Mouse (Mus musculus) forebrain, embryonic 16.5 days (tissue): Measurements from ENCODE around the gene Psmd3. TPM values are rescaled to one million over a fixed set of nuclear protein-coding genes. Genes with fewer than 3 reads are reported as not detected.
A peak's percentile ranks its signal among the peaks of the same experiment; 100 is the strongest.

Experiments
- ATAC-seq: fragments of 200-750 bp; cut with Nextera tagmentation; 2 replicates; pipeline ENCODE4 v1.8.0; 2017; ENCODE audit warnings: mild to moderate bottlenecking, moderate library complexity
- H3K27ac ChIP-seq: fragments of 300-500 bp; sonication (generic); 2 replicates; pipeline ENCODE4 v1.5.1; 2014; ENCODE audit warnings: low read length, control low read depth
- H3K27me3 ChIP-seq: fragments of 300-500 bp; sonication (generic); replicated peaks from 2 replicates; pipeline ENCODE4 v1.6.1; 2014; ENCODE audit warnings: low read length; ENCODE audit not compliant: control insufficient read depth, insufficient read depth
- H3K36me3 ChIP-seq: fragments of 300-500 bp; sonication (generic); 2 replicates; pipeline ENCODE4 v1.6.1; 2014; ENCODE audit not compliant: control insufficient read depth, insufficient read depth
- H3K4me1 ChIP-seq: fragments of 300-500 bp; sonication (generic); replicated peaks from 2 replicates; pipeline ENCODE4 v1.6.1; 2014; ENCODE audit warnings: low read length; ENCODE audit not compliant: control insufficient read depth, insufficient read depth
- H3K4me2 ChIP-seq: fragments of 300-500 bp; sonication (generic); 2 replicates; pipeline ENCODE4 v1.6.1; 2014; ENCODE audit warnings: mild to moderate bottlenecking, low read length, control low read depth
- H3K4me3 ChIP-seq: fragments of 300-500 bp; sonication (generic); replicated peaks from 2 replicates; pipeline ENCODE4 v1.5.1; 2014; ENCODE audit warnings: mild to moderate bottlenecking, low read length, control low read depth
- H3K9ac ChIP-seq: fragments of 300-500 bp; sonication (generic); replicated peaks from 2 replicates; pipeline ENCODE4 v1.6.1; 2014; ENCODE audit warnings: low read depth, low read length, control low read depth
- H3K9me3 ChIP-seq: fragments of 300-500 bp; sonication (generic); 2 replicates; pipeline ENCODE4 v1.6.1; 2016; ENCODE audit warnings: low read length; ENCODE audit not compliant: control insufficient read depth
- WGBS: fragments of 180-500 bp; shearing (Covaris S2); extraction: QIAGEN DNeasy Blood & Tissue Kit; methylation state at CpG from one replicate; pipeline ENCODE4 v1.1.7; 2014; 5-methylcytosine and 5-hydroxymethylcytosine counted together
- polyA plus RNA-seq: library from polyadenylated mRNA; unstranded; fragments of >200 nt; fragmentation: Nextera tagmentation; extraction: Ambion mirVana; gene quantifications from 2 replicates; pipeline ENCODE4 v1.2.1, GENCODE M21; 2015

The Psmd3 gene
- polyA plus RNA-seq, 1 experiment from 2014 or later = 197 TPM

GRCm38 (mm10) chr11:98738428-98738911 lies 56.1 kb downstream of the Psmd3 start:
- Histone ChIP-seq H3K36me3 (no peaks in the 10 kb centered on the region), H3K9ac (peak overlapping the region; percentile 26; the same call in 1 of the 2 replicates), H3K9me3 (0 out of 2 replicates have a peak, but pooled peaks cover 2% of the 10 kb centered on the region), H3K4me1 (peaks cover 38% of the 10 kb centered on the region), H3K27ac (peak overlapping the region; percentile 93), H3K4me2 (peak overlapping the region; percentile 29), H3K27me3 (no peaks in the 10 kb centered on the region), H3K4me3 (no peak overlapping the region)
- peak; percentile 61 for ATAC-seq
- WGBS = 17% methylated on average over 4 of the region's 4 CpGs

GRCm38 (mm10) chr11:98738925-98739324 lies 56.6 kb downstream of the Psmd3 start:
- Histone ChIP-seq H3K9me3 (0 out of 2 replicates have a peak, but pooled peaks cover 2% of the 10 kb centered on the region), H3K4me1 (peaks cover 42% of the 10 kb centered on the region), H3K27me3 (no peaks in the 10 kb centered on the region), H3K9ac (peak overlapping the region; percentile 26; the same call in 1 of the 2 replicates), H3K4me2 (peak overlapping the region; percentile 29), H3K27ac (peak overlapping the region; percentile 93), H3K36me3 (no peaks in the 10 kb centered on the region), H3K4me3 (no peak overlapping the region)
- no peak for ATAC-seq
- WGBS = 67% methylated on average over 8 of the region's 9 CpGs

GRCm38 (mm10) chr11:98740026-98740392 lies 57.7 kb downstream of the Psmd3 start:
- WGBS = 3% methylated on average over 8 of the region's 8 CpGs
- H3K9me3 ChIP-seq = no peaks in the 10 kb centered on the region
- peak overlapping the region; percentile 93 for H3K4me3 ChIP-seq
- H3K27me3 ChIP-seq = no peaks in the 10 kb centered on the region
- peak overlapping the region; percentile 74 for H3K4me2 ChIP-seq
- H3K36me3 ChIP-seq = no peaks in the 10 kb centered on the region
- peaks cover 53% of the 10 kb centered on the region for H3K4me1 ChIP-seq
- H3K9ac ChIP-seq = peak overlapping the region; percentile 98
- ATAC-seq = peak; percentile 13; the same call in 1 of the 2 replicates
- peak overlapping the region; percentile 99 for H3K27ac ChIP-seq

DNA sequence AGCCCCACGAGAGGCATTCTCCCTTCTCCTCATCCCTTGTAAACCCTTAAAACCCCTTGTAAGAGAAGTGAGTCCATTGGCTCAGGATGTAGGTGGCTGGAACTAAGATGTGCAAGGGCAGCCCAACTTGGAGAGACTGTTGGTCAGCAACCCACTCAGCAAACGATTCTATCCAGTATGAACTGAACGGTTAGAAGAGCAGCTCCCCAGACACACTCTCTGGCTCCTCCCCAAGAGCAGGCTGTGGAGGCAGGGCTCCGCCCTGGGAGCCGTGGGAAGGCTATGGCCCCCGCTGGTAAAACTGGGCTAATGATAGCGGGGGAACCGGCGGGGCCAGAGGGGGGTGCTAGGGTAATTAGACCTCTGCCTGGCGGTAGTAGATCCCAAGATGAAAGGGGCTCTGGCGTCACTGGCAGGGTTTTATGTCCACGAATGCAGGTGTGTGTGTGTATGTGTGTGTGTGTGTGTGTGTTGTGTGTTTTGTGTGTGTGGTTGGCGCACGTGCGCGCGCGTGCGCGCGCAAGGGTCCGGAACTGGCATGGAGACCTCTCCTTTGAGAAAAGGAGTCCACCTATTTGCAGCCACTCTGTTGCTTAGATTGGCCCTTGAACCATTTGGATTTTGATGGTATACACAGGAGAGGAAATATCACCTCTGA lies 58.2 kb downstream of the Psmd3 start, which contains the start of gene Thra:
TSS of gene Thra (plus strand) at position 246 of the 658 bp plus-strand sequence.
- Histone ChIP-seq H3K9me3 (no peaks in the 10 kb centered on the region), H3K4me3 (peak within 1 kb of the TSS; percentile 93), H3K9ac (peak within 1 kb of the TSS; percentile 98), H3K36me3 (no peaks in the 10 kb centered on the region), H3K4me2 (peak within 1 kb of the TSS; percentile 74), H3K27ac (peak within 1 kb of the TSS; percentile 99), H3K4me1 (peaks cover 58% of the 10 kb centered on the region), H3K27me3 (no peaks in the 10 kb centered on the region)
- ATAC-seq = peak; percentile 34; the same call in 1 of the 2 replicates
- 0% methylated on average over 22 of the region's 22 CpGs for WGBS

DNA sequence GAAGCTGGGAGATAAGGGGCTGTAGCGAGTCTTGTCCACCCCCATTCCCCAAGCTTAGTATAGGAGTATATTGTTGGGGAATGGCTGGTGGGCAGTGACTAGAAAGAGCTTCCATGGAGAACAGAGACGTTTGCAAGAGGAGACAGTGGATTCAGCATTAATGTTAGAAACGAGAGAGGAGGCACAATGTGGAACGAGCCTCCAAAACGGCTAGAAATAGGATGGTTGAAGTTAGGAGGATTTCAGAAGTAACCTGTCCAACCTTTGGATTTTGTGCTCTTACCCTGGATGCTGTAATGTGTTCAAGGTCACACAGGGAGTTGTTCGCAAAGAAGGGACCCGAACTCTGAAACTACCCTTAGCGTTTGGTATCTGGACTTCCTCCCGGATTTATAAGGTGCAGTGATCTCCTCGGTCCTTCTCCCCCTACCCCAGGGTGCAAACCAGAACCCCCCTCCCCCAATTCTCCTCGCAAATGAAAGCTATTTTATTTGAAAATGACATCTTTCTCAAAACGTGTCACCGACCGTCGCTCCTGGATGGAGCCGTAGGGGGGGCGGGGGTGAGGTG lies 58.8 kb downstream of the Psmd3 start:
- H3K36me3 ChIP-seq = no peaks in the 10 kb centered on the region
- no peak for ATAC-seq
- peak overlapping the region; percentile 98 for H3K9ac ChIP-seq
- under 1% methylated on average over 17 of the region's 17 CpGs for WGBS
- peak overlapping the region; percentile 74 for H3K4me2 ChIP-seq
- peak overlapping the region; percentile 99 for H3K27ac ChIP-seq
- peaks cover 64% of the 10 kb centered on the region for H3K4me1 ChIP-seq
- peak overlapping the region; percentile 93 for H3K4me3 ChIP-seq
- H3K27me3 ChIP-seq = no peaks in the 10 kb centered on the region
- no peaks in the 10 kb centered on the region for H3K9me3 ChIP-seq

DNA sequence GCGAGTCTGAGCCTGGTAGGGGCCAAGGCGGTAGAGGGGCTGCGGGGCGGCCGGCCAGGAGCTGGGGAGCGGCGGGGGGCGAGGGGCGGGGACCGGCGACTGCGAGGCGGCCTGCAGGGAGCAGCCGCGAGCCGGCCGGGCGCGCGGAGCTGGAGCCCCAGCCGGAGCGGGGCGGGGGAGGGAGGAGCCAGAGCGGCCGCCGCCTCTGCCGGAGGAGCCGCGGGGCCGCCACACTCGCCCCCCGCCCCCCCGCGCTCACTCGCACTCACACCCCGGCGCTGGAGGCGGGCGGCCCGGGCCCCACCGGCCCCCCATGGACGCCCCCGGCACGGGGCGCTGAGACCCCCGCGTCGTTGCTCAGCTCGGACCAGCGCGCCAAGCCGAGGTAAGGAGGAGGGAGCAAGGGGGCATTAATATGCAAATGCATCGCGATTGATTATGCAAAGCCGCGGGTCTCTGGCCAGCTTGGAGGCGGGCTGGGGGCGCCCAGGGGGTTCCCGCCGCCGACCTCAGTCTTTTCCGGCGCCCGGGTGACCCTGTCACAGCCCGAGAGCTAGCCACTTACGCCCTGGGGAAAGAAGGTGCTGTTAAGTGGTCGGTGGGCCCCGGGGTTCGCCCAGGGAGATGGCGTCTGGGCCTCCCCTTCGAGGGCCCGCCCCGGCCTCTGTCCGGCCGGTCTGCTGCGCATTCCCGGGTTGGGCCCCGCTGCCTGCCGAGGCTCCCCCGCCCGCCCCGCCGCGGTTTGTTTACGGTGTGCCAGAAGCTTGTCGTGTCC lies 59.5 kb downstream of the Psmd3 start:
- Histone ChIP-seq H3K36me3 (no peaks in the 10 kb centered on the region), H3K4me2 (peak overlapping the region; percentile 96), H3K4me1 (peaks cover 71% of the 10 kb centered on the region), H3K4me3 (peak overlapping the region; percentile 93), H3K9me3 (no peaks in the 10 kb centered on the region), H3K27me3 (no peaks in the 10 kb centered on the region), H3K27ac (peak overlapping the region; percentile 99), H3K9ac (peak overlapping the region; percentile 98)
- ATAC-seq = peak; percentile 70
- WGBS = under 1% methylated on average over 59 of the region's 86 CpGs

- peaks cover 77% of the 10 kb centered on the region for H3K4me1 ChIP-seq
- H3K9me3 ChIP-seq = no peaks in the 10 kb centered on the region
- peak overlapping the region; percentile 99 for H3K27ac ChIP-seq
- peak overlapping the region; percentile 96 for H3K4me2 ChIP-seq
- H3K4me3 ChIP-seq = peak overlapping the region; percentile 93
- H3K9ac ChIP-seq = peak overlapping the region; percentile 98
- H3K27me3 ChIP-seq = no peaks in the 10 kb centered on the region
- 0 out of 2 replicates have a peak, but pooled peaks have one; percentile 1 for ATAC-seq
- H3K36me3 ChIP-seq = no peaks in the 10 kb centered on the region
- under 1% methylated on average over 21 of the region's 21 CpGs for WGBS
Observed at GRCm38 (mm10) chr11:98742397-98743291, 60.3 kb downstream of the Psmd3 start.

DNA sequence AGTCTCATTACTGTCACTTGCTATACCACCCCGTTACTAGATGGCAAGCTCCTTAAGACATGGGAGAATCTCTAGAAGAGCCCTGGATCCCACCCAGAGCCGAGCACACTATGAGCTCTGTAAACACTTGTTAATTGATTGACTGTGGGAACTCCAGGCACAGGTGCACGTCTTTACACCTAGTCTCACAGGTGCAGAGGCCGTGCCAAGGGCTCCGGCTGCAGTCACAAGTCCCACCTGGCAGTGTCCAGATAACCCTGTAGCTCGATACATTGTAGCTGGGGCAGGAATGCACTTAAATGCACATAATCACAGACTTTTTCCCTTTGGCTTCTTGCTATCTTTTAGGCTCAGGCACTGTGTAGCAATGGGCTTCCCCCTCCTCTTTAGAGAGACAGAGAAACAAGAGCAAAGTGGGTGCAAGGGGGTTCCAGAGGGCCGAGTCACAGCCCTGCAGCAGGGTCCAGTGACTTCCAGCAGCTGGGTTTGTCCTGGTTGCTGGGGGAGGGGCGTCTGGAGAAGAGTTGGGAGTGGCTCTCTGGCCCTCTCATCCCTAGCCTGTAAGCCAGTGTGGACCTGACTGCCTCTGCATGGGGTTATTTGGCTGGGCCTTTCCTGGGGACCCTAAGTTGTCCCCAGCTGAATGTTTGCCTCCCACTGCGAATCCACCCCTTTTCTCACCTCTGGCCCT lies 61.4 kb downstream of the Psmd3 start:
- 2% methylated on average over 9 of the region's 9 CpGs for WGBS
- H3K9ac ChIP-seq = peak overlapping the region; percentile 98
- peaks cover 79% of the 10 kb centered on the region for H3K4me1 ChIP-seq
- peak overlapping the region; percentile 99 for H3K27ac ChIP-seq
- ATAC-seq = no peak
- peak overlapping the region; percentile 93 for H3K4me3 ChIP-seq
- H3K4me2 ChIP-seq = peak overlapping the region; percentile 96
- no peaks in the 10 kb centered on the region for H3K27me3 ChIP-seq
- no peaks in the 10 kb centered on the region for H3K9me3 ChIP-seq
- no peaks in the 10 kb centered on the region for H3K36me3 ChIP-seq
